In the genomic region with DNA sequence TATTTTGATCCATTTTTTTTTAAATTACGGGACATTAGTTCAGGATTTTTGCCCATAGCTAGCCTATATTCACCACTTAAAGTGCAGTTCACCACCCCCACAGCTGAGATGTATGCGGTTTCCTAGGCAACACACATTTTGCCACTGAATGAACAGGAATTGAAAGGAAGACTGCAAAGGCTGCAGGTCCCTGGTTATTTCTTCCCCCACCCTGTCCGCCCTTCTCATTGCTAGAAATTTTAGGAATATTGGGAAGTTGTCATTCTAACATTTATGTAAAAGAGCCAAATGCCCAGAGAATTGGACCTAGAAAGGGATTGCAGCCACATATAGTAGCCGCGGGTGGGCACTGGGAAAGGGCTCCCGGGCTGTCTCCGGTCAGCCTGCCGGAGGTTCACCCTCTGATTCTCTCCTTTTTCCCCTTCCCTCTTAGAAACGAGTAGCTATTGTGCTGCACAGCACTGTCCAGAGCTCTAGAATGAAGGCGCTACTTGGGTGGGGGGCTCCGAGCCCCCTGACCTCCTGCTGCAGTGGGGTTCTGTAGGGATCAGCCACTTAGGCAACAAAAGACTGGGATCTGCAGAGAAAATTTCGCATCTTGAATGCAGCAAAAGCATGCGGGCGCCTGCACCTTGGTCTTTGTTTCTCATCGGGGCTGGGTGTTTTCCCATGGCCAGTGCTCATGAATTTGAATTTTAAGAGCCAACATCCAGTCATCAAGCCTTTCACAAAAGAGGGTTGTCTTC, we compare ENCODE assay signal across 9 mouse cellular contexts. TPM values are rescaled to one million over a fixed set of nuclear protein-coding genes. Genes with fewer than 3 reads are reported as not detected.
DNase-seq lines count a peak whose midpoint lies in the region; ATAC-seq lines count a peak whose summit lies in the region.
"Had no signal": no experiment of that assay in that cellular context is flagged by ENCODE, and none has a peak within 500 bp of the region (broad histone marks: within the 10 kb centered on the region; RNA-seq: fewer than 3 reads in every experiment).

No protein-coding gene starts in this region.

- H3K27ac ChIP-seq in heart, embryonic 10.5 days: no peak overlapping the region; the same call in 1 of the 2 replicates
- H3K27ac ChIP-seq in intestine, embryonic 16.5 days (ENCODE audit: low read length): no peak overlapping the region

- no peak for ATAC-seq in intestine, embryonic 16.5 days
- ATAC-seq: liver, postnatal 0 days had no signal

- H3K4me1 ChIP-seq in heart, embryonic 10.5 days: peaks cover 40% of the 10 kb centered on the region
- peaks cover 21% of the 10 kb centered on the region for H3K4me1 ChIP-seq in intestine, embryonic 16.5 days (ENCODE audit: control insufficient read depth, insufficient read depth, low read length)

- no peak overlapping the region for H3K4me2 ChIP-seq in intestine, embryonic 16.5 days (ENCODE audit: low read depth, low read length)

- peak overlapping the region; percentile 38 for H3K4me3 ChIP-seq in heart, embryonic 10.5 days
- no peak overlapping the region for H3K4me3 ChIP-seq in intestine, embryonic 16.5 days (ENCODE audit: low read length)

- H3K36me3 ChIP-seq in heart, embryonic 10.5 days: no peaks in the 10 kb centered on the region
- H3K36me3 ChIP-seq in intestine, embryonic 16.5 days (ENCODE audit: control insufficient read depth, insufficient read depth, low read length): no peaks in the 10 kb centered on the region

- H3K9ac ChIP-seq in intestine, embryonic 16.5 days (ENCODE audit: low read depth, low read length): 0 out of 2 replicates have a peak overlapping the region, but pooled peaks have one; percentile 35
- H3K9ac ChIP-seq: liver, postnatal 0 days had no signal

- no peak for DNase-seq in heart, embryonic 10.5 days (ENCODE audit: low spot score)
- no peak for DNase-seq in heart, postnatal 4 days
- peak; percentile 61 to 71 for DNase-seq in right cerebral cortex, postnatal 10 days (ENCODE audit: low spot score in 2 of 2)
- DNase-seq in right cerebral cortex, postnatal 36 days (ENCODE audit: low spot score in 2 of 2): no peak
- peak; percentile 59 for DNase-seq in retina, embryonic 14.5 days (ENCODE audit: low spot score)
- no peak for DNase-seq in spleen, adult 12 weeks (ENCODE audit: low spot score)
- no peak for DNase-seq in ovary, postnatal 14 days (ENCODE audit: low spot score)
- DNase-seq: liver, postnatal 0 days had no signal

- WGBS in heart, embryonic 10.5 days: 12% methylated on average over 15 of the region's 15 CpGs
- 24% methylated on average over 15 of the region's 15 CpGs for WGBS in intestine, embryonic 16.5 days

- no peaks in the 10 kb centered on the region for H3K9me3 ChIP-seq in heart, embryonic 10.5 days
- H3K9me3 ChIP-seq in intestine, embryonic 16.5 days (ENCODE audit: control insufficient read depth, low read length): no peaks in the 10 kb centered on the region

- H3K27me3 ChIP-seq in heart, embryonic 10.5 days (ENCODE audit: insufficient read depth, poor library complexity, severe bottlenecking): peaks cover 16% of the 10 kb centered on the region; the same call in 1 of the 2 replicates
- H3K27me3 ChIP-seq in intestine, embryonic 16.5 days (replicated peaks; ENCODE audit: control insufficient read depth, insufficient read depth, low read length): peaks cover 3% of the 10 kb centered on the region; the same call in 1 of the 2 replicates

RNA-seq across cellular contexts. Expression of a gene that starts 3.2 kb away (rescaled TPM):
- 18.8 and 30.7 TPM in 2 replicates for polyA plus RNA-seq in heart, embryonic 10.5 days (2016; fragmentation: Nextera tagmentation; extraction: Ambion mirVana)
- total RNA-seq in heart, postnatal 4 days (2021): 100 to 1,000 TPM; 100 to 106 TPM
- polyA plus RNA-seq in intestine, embryonic 16.5 days (2015; fragmentation: Nextera tagmentation; extraction: Ambion mirVana): 30.4 and 36.0 TPM in 2 replicates

RNA-seq across cellular contexts. Expression of a gene that starts 29.3 kb away (rescaled TPM):
- polyA plus RNA-seq in heart, embryonic 10.5 days (2016; fragmentation: Nextera tagmentation; extraction: Ambion mirVana): 66.6 and 70.3 TPM in 2 replicates
- 10 to 100 TPM; 41.1 to 41.3 TPM for total RNA-seq in heart, postnatal 4 days (2021)
- 66.7 and 67.2 TPM in 2 replicates for polyA plus RNA-seq in intestine, embryonic 16.5 days (2015; fragmentation: Nextera tagmentation; extraction: Ambion mirVana)

RNA-seq across cellular contexts. Expression of a gene that starts 55.7 kb away (rescaled TPM):
- 99.4 and 115 TPM in 2 replicates for polyA plus RNA-seq in heart, embryonic 10.5 days (2016; fragmentation: Nextera tagmentation; extraction: Ambion mirVana)
- total RNA-seq in heart, postnatal 4 days (2021): 100 to 1,000 TPM; 168 to 177 TPM
- 149 and 162 TPM in 2 replicates for polyA plus RNA-seq in intestine, embryonic 16.5 days (2015; fragmentation: Nextera tagmentation; extraction: Ambion mirVana)

Comparison
In these comparisons a context has a peak if more than half of its experiments do, and no peak if none do; other contexts are left out.
1. DNase-seq: peak in right cerebral cortex, postnatal 10 days (2 of 2) and retina, embryonic 14.5 days (single experiment); none in heart, embryonic 10.5 days (single experiment), heart, postnatal 4 days (single experiment), right cerebral cortex, postnatal 36 days (0 of 2), spleen, adult 12 weeks (single experiment) and ovary, postnatal 14 days (single experiment).